Mouse (Mus musculus) neural tube, embryonic 11.5 days (tissue): ENCODE results near the gene Apeh. TPM values are rescaled to one million over a fixed set of nuclear protein-coding genes. Genes with fewer than 3 reads are reported as not detected.

ENCODE experiments used
- ATAC-seq: fragments of 200-750 bp; cut with Nextera tagmentation; 2 replicates; pipeline ENCODE4 v1.8.0; 2017; ENCODE audit warnings: moderate number of reproducible peaks, mild to moderate bottlenecking, moderate TSS enrichment, moderate library complexity; ENCODE audit not compliant: insufficient read depth, low FRiP score, low TSS enrichment
- DNase-seq: peaks from one replicate; pipeline ENCODE4 v3.0.0-alpha.2; 2015; ENCODE audit warnings: low spot score
- H3K27ac ChIP-seq: fragments of 300-500 bp; sonication (generic); 2 replicates; pipeline ENCODE4 v1.5.1; 2014; ENCODE audit warnings: low read depth, mild to moderate bottlenecking, low read length
- H3K27me3 ChIP-seq: fragments of 300-500 bp; sonication (generic); 2 replicates; pipeline ENCODE4 v1.6.1; 2014; ENCODE audit warnings: mild to moderate bottlenecking, low read length, mixed read lengths; ENCODE audit not compliant: control insufficient read depth, insufficient read depth
- H3K36me3 ChIP-seq: fragments of 300-500 bp; sonication (generic); 2 replicates; pipeline ENCODE4 v1.6.1; 2014; ENCODE audit warnings: mild to moderate bottlenecking, low read length, moderate library complexity, mixed read lengths; ENCODE audit not compliant: control insufficient read depth, insufficient read depth
- H3K4me1 ChIP-seq: fragments of 300-500 bp; sonication (generic); 2 replicates; pipeline ENCODE4 v1.6.1; 2014; ENCODE audit warnings: low read length, mixed read lengths; ENCODE audit not compliant: control insufficient read depth, insufficient read depth
- H3K4me2 ChIP-seq: fragments of 300-500 bp; sonication (generic); 2 replicates; pipeline ENCODE4 v1.6.1; 2014; ENCODE audit warnings: low read depth, mild to moderate bottlenecking, moderate library complexity
- H3K4me3 ChIP-seq: fragments of 300-500 bp; sonication (generic); 2 replicates; pipeline ENCODE4 v1.5.1; 2014; ENCODE audit warnings: low read depth, low read length
- H3K9ac ChIP-seq: fragments of 300-500 bp; sonication (generic); 2 replicates; pipeline ENCODE4 v1.6.1; 2014; ENCODE audit warnings: mild to moderate bottlenecking, low read length
- H3K9me3 ChIP-seq: fragments of 300-500 bp; sonication (generic); 2 replicates; pipeline ENCODE4 v1.6.1; 2016; ENCODE audit warnings: low read length; ENCODE audit not compliant: control insufficient read depth
- WGBS: fragments of 180-500 bp; shearing (Covaris S2); extraction: QIAGEN DNeasy Blood & Tissue Kit; methylation state at CpG from one replicate; pipeline ENCODE4 v1.1.7; 2014; 5-methylcytosine and 5-hydroxymethylcytosine counted together
- polyA plus RNA-seq: library from polyadenylated mRNA; unstranded; fragments of >200 nt; fragmentation: Nextera tagmentation; extraction: Ambion mirVana; gene quantifications from 2 replicates; pipeline ENCODE4 v1.2.1, GENCODE M21; 2014

The Apeh gene
- polyA plus RNA-seq, 1 experiment from 2014 or later, result 62.7 TPM

- 95% methylated on average over 8 of the region's 8 CpGs for WGBS
- ATAC-seq (no peak), DNase-seq (no peak)
- H3K4me3 ChIP-seq, result no peak overlapping the region
- no peak overlapping the region for H3K4me2 ChIP-seq
- no peak overlapping the region for H3K27ac ChIP-seq
- no peaks in the 10 kb centered on the region for H3K4me1 ChIP-seq
- H3K9ac ChIP-seq, result no peak overlapping the region
- peaks cover 2% of the 10 kb centered on the region; the same call in 1 of the 2 replicates for H3K36me3 ChIP-seq
- H3K9me3 ChIP-seq, result no peaks in the 10 kb centered on the region
- H3K27me3 ChIP-seq, result no peaks in the 10 kb centered on the region
These were observed 31.3 kb upstream of the Apeh start for GRCm38 (mm10) chr9:108125731-108126130.

DNA sequence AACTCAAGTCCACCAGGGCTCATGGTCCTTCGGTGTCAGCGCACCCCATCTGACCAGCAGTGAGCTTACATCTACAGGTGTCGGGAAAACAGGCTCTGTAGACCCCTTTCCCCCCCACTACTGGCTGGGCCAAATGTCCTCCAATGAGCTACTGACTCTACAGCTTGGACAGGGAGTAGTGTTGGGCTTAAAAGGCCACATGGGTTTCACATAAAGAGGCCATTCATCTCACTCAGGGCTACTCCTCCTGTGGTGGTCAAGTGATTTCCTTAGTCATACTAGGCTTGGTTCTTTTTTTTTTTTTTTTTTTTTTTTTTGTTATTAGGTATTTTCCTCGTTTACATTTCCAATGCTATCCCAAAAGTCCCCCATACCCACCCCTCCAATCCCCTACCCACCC lies 29.5 kb upstream of the Apeh start:
- ATAC-seq, result no peak

GRCm38 (mm10) chr9:108121170-108121969 lies 27.0 kb upstream of the Apeh start:
- no peak for DNase-seq
- H3K4me3 ChIP-seq, result no peak overlapping the region
- peaks cover 2% of the 10 kb centered on the region; the same call in 1 of the 2 replicates for H3K36me3 ChIP-seq
- 85% methylated on average over 10 of the region's 10 CpGs for WGBS
- no peaks in the 10 kb centered on the region for H3K9me3 ChIP-seq
- H3K4me1 ChIP-seq, result no peaks in the 10 kb centered on the region
- no peak for ATAC-seq
- H3K4me2 ChIP-seq, result no peak overlapping the region
- no peaks in the 10 kb centered on the region for H3K27me3 ChIP-seq
- no peak overlapping the region for H3K9ac ChIP-seq
- no peak overlapping the region for H3K27ac ChIP-seq

More for the DNA sequence above, 29.5 kb upstream of the Apeh start:
- Histone ChIP-seq H3K4me1 (no peaks in the 10 kb centered on the region), H3K9ac (no peak overlapping the region), H3K27me3 (no peaks in the 10 kb centered on the region), H3K27ac (no peak overlapping the region), H3K36me3 (peaks cover 2% of the 10 kb centered on the region; the same call in 1 of the 2 replicates), H3K4me3 (no peak overlapping the region), H3K9me3 (no peaks in the 10 kb centered on the region), H3K4me2 (no peak overlapping the region)
- DNase-seq, result no peak
- 82% methylated on average over 4 of the region's 4 CpGs for WGBS

GRCm38 (mm10) chr9:108120671-108121070 lies 26.3 kb upstream of the Apeh start:
- H3K4me1 ChIP-seq, result no peaks in the 10 kb centered on the region
- no peak for DNase-seq
- no peaks in the 10 kb centered on the region for H3K9me3 ChIP-seq
- H3K4me2 ChIP-seq, result no peak overlapping the region
- H3K27ac ChIP-seq, result no peak overlapping the region
- no peaks in the 10 kb centered on the region for H3K27me3 ChIP-seq
- no peak for ATAC-seq
- peaks cover under 1% of the 10 kb centered on the region; the same call in 1 of the 2 replicates for H3K36me3 ChIP-seq
- no peak overlapping the region for H3K9ac ChIP-seq
- no peak overlapping the region for H3K4me3 ChIP-seq
- 94% methylated on average over 8 of the region's 8 CpGs for WGBS

- DNase-seq, result no peak
- no peaks in the 10 kb centered on the region for H3K4me1 ChIP-seq
- no peaks in the 10 kb centered on the region for H3K9me3 ChIP-seq
- H3K9ac ChIP-seq, result no peak overlapping the region
- no peak overlapping the region for H3K4me3 ChIP-seq
- H3K36me3 ChIP-seq, result no peaks in the 10 kb centered on the region
- no peak overlapping the region for H3K4me2 ChIP-seq
- no peak for ATAC-seq
- H3K27me3 ChIP-seq, result no peaks in the 10 kb centered on the region
- no peak overlapping the region for H3K27ac ChIP-seq
- 71% methylated on average over 9 of the region's 11 CpGs for WGBS
These were observed 25.5 kb upstream of the Apeh start for GRCm38 (mm10) chr9:108119891-108120411.

- WGBS, result 51% methylated on average over 4 of the region's 4 CpGs
- Histone ChIP-seq H3K27me3 (no peaks in the 10 kb centered on the region), H3K4me2 (no peak overlapping the region), H3K4me3 (no peak overlapping the region), H3K9me3 (no peaks in the 10 kb centered on the region), H3K36me3 (peaks cover 2% of the 10 kb centered on the region; the same call in 1 of the 2 replicates), H3K4me1 (no peaks in the 10 kb centered on the region), H3K27ac (no peak overlapping the region), H3K9ac (no peak overlapping the region)
- ATAC-seq (no peak), DNase-seq (no peak)
These were observed 22.7 kb upstream of the Apeh start for GRCm38 (mm10) chr9:108117143-108117542.

GRCm38 (mm10) chr9:108115290-108116077 lies 21.1 kb upstream of the Apeh start:
- no peaks in the 10 kb centered on the region for H3K9me3 ChIP-seq
- no peak overlapping the region for H3K9ac ChIP-seq
- no peak overlapping the region for H3K27ac ChIP-seq
- WGBS, result 65% methylated on average over 43 of the region's 43 CpGs
- no peaks in the 10 kb centered on the region for H3K27me3 ChIP-seq
- H3K4me1 ChIP-seq, result no peaks in the 10 kb centered on the region
- peaks cover 2% of the 10 kb centered on the region; the same call in 1 of the 2 replicates for H3K36me3 ChIP-seq
- ATAC-seq, result no peak
- no peak overlapping the region for H3K4me3 ChIP-seq
- no peak for DNase-seq
- H3K4me2 ChIP-seq, result no peak overlapping the region

DNA sequence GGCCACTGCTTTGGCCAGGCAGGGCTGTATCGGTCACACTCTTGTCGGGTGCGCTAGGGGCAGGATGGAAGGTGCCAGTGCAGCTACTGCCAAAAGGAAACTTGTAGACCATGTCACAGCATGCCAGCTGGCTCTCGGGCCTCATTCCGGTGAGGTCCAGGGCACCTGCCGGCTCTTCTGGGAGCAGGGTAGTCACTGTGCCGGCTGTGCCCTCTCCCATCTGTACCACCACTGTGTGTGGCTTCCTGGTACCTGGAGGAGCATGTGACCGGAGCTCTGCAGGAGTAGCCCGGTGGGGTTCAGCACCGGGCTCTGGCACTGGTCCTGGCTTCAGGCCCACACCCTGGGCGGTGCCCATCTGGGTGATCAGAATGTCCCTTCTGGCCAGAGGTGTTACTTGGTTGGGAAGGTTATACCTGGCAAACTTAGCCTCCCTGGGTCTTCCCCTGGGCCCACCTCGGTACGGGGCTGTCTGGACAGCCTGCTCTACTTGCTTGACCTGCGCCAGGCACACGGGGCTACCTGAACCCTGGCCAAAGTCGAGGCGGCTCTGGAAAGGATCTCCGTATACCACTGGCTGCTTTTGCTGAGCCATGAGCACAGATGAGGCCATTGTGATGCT lies 18.4 kb upstream of the Apeh start:
- Histone ChIP-seq H3K4me1 (no peaks in the 10 kb centered on the region), H3K4me2 (no peak overlapping the region), H3K9ac (no peak overlapping the region), H3K27ac (no peak overlapping the region), H3K4me3 (no peak overlapping the region), H3K36me3 (peaks cover 2% of the 10 kb centered on the region; the same call in 1 of the 2 replicates), H3K9me3 (no peaks in the 10 kb centered on the region), H3K27me3 (no peaks in the 10 kb centered on the region)
- ATAC-seq (no peak), DNase-seq (no peak)
- WGBS, result 93% methylated on average over 18 of the region's 18 CpGs
